Mouse (Mus musculus): ENCODE measurements at regions not wholly inside any gene's neighbourhood (a gene's known extent, or its start where the extent isn't known, plus 50 kb on each side); places are given as distances from the start of the nearest gene placed in this dataset.

DNA sequence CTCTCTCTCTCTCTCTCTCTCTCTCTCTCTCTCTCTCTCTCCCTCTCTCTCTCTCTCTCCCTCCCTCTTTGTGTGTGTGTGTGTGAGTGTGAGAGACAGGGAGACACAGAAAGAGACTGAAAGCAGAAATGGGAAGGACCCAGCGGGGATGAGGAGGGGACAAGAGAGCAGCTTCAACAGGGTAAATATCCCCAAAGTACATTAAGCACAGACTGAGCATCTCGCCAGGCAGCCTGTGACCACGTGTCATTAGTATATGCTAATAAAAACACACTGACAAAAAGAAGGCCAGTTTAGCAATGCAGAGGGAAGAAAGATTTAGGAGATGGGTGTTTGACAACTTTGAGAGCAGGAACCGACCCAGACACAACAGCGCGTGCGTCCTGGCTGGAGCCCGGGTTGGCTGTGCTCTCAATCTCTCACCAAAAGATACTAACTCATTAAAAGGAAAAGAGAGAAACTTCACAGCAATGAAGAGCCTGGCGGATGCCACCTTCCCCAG lies 648.2 kb upstream of the 3110018I06Rik start:
- no peak for DNase-seq (ENCODE audit: extremely low read depth, insufficient read length, low spot score)

DNA sequence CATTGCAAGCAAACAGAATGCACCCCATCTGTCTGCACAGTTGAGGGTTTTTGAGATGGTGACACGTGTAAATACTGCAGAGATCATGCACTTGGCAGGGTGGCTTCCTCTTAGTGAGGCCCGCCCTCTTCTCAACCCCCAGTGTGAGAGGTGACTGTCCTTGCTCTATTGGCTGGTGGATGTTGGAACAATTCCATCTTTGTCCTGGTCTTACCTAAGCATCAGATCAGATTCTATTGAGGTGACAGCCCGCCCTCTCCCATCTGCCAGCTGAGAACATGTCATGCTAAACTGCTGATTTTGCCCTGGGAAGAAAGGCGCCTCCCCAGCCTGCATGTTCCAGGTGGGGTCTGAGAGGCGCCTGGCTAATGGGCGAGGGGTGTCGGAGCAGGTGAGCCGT lies 646.4 kb upstream of the 3110018I06Rik start:
- DNase-seq (ENCODE audit: extremely low read depth, insufficient read length, low spot score), result no peak

- DNase-seq (ENCODE audit: extremely low read depth, insufficient read length, low spot score), result no peak
These were observed 646.0 kb upstream of the 3110018I06Rik start for GRCm38 (mm10) chr12:106842396-106842795.

DNA sequence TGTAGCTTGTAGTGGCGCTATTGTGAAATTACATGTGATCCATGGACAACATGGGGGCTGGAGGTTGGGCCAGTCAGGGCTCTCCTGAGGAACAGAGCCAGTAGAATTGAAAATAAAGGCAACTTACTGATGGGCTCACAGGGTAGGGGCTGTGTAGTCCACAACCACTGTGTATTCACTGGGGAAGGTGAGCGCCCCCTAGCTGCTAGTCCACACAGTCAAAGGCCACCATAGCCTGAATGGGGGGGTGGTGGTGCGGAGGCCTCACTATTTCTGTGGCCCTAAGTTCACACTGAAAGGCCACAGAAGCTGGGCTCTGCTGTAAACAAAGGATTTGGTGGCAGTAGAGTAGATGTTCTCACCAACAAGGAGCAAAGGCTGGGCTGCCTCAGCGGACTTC lies 636.8 kb upstream of the 3110018I06Rik start:
- no peak for DNase-seq (ENCODE audit: extremely low read depth, insufficient read length, low spot score)

GRCm38 (mm10) chr12:106852736-106853135 lies 635.7 kb upstream of the 3110018I06Rik start:
- no peak for DNase-seq (ENCODE audit: extremely low read depth, insufficient read length, low spot score)

- DNase-seq (ENCODE audit: extremely low read depth, insufficient read length, low spot score), result no peak
These were observed 634.7 kb upstream of the 3110018I06Rik start for GRCm38 (mm10) chr12:106853711-106854240.

DNA sequence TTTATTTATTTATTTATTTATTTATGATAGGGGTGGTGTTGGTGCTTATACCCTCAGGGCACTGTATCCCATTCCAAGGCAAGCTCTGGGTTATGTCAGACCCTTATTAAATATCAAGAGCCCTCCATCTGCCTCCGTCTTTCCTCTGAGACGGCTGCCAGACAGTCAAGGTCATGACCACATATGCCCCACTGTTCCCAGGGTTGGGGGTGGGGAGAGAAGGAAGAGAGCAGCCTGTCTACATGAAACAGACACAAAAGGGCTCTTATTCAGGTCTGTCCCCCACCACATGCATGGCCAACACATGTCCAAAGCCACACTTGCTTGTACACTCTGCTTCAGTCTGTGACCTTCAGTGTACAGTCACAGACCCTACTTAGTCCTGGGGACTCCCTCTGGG lies 632.9 kb upstream of the 3110018I06Rik start:
- no peak for DNase-seq (ENCODE audit: extremely low read depth, insufficient read length, low spot score)

GRCm38 (mm10) chr12:106861638-106862037 lies 626.8 kb upstream of the 3110018I06Rik start:
- DNase-seq (ENCODE audit: extremely low read depth, insufficient read length, low spot score), result no peak

DNA sequence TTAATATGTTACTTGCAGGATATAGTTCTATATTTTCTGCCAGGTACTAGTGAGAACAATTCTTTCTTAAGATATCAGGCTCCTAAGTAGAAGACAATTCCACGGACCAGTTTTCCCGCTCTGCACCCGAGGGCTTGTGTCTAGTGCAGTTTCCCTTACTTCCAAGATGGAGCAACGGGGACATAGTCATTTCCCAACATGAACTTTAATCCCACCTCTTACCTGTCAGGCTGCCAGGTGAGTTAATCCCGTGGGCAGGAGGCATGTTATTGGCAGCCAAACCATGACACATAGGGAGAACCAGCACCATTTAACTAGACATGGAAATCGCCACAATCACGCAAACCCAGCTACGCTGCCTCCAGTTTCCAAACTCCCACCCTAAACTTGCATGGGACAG lies 624.4 kb upstream of the 3110018I06Rik start:
- DNase-seq (ENCODE audit: extremely low read depth, insufficient read length, low spot score), result no peak

GRCm38 (mm10) chr12:106868036-106868435 lies 620.4 kb upstream of the 3110018I06Rik start:
- no peak for DNase-seq (ENCODE audit: extremely low read depth, insufficient read length, low spot score)

GRCm38 (mm10) chr12:106871481-106871880 lies 617.0 kb upstream of the 3110018I06Rik start:
- no peak for DNase-seq (ENCODE audit: extremely low read depth, insufficient read length, low spot score)

DNA sequence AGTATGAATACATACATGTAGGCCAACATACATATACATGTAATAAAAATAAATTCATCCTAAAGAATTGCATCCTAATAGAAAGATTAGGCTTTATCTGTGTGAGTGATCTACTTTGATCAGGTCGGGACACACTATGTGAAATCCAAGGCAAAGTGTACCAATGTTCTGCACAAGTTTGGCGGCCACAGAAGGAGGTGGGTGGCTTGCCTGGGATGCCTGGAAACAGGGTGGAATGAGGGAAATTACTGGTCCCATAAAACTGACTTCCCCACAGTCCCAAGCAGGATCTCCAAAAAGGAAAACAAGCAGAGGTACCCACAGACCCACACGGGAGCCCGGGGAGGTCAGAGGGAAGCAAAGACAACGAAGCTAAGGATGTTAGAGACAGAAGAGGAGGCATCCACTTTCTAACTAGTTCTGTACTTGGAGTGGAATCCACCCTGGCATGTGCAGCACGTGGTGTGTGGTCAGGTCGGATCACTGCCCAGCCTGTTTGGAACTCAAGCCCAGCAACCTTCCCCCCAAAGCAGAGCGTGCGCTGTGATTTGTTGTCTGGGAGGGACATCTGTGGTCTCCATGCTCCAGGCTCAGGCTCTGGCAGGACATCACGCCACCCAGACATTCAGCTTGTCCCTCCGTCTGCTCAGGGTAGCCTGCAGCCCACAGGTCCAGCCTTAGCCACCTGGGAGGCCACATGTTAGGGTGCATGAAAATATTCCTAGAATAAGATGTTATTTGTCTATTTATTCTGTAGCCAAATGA lies 615.3 kb upstream of the 3110018I06Rik start:
- DNase-seq (ENCODE audit: extremely low read depth, insufficient read length, low spot score), result no peak

DNA sequence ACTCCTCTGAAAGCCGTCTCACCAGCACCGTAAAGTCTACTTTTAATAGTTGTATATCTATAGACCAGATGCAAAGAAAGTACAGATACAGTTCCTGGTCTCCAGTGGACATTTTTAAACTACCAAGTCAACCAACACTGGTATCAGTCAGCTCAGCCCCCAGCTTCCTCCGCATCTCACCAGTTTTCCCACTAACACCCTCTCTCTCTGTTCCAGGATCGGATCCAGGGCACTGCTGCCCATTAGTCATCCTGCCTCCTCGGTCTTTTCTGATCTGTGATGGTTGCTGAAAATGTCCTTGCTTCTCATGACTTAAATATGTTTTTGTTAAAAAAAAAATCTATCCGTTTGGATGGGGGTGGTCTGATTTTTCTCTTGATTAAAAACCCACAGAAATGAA lies 598.1 kb upstream of the 3110018I06Rik start:
- no peak for DNase-seq (ENCODE audit: extremely low read depth, insufficient read length, low spot score)

GRCm38 (mm10) chr12:106894061-106894460 lies 594.4 kb upstream of the 3110018I06Rik start:
- no peak for DNase-seq (ENCODE audit: extremely low read depth, insufficient read length, low spot score)

DNA sequence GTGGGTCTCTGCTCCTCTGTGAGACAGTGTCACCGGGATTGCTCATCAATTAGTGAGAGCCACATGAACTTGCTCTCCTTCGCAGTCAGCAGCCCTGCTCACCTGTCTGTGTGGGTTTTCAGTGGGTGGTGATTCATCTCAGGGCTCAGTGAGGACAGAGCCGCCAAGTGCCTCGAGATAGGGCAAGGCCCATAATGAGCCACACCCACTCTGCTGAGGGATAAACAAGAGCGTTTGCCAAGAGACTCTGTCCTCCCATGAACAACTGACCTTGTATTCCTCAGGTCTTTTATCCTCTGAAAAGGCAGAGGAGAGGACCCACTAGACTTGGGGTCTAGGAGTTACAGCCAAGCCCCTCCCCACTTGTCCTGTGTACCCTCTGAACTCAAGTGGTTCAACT lies 584.2 kb upstream of the 3110018I06Rik start:
- DNase-seq (ENCODE audit: extremely low read depth, insufficient read length, low spot score), result no peak

GRCm38 (mm10) chr12:106912782-106913181 lies 575.6 kb upstream of the 3110018I06Rik start:
- DNase-seq (ENCODE audit: extremely low read depth, insufficient read length, low spot score), result no peak

DNA sequence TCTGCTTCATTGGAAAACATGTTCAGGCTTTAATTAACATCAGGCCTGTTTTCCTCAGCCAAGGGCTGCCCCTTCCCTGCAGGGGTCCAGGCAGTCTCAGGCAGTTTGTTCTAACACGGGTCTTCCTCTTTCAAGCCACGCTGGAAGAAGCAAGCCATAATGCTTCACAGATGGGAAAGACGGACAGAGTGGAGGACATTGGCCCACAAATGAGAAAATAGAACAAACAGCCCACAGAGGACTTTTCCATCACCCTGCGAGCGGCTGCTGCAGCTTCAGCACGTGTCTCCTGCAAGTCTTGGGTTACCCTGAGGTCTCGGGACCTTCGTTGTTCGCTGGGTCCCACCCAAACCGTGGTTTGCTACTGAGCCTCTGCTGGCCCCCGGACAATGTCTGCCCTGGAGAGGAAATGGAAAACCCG lies 565.9 kb upstream of the 3110018I06Rik start:
- no peak for DNase-seq (ENCODE audit: extremely low read depth, insufficient read length, low spot score)

GRCm38 (mm10) chr12:106928389-106928788 lies 560.0 kb upstream of the 3110018I06Rik start:
- no peak for DNase-seq (ENCODE audit: extremely low read depth, insufficient read length, low spot score)

- no peak for DNase-seq (ENCODE audit: extremely low read depth, insufficient read length, low spot score)
These were observed 559.3 kb upstream of the 3110018I06Rik start for GRCm38 (mm10) chr12:106929161-106929560.

GRCm38 (mm10) chr12:106931591-106931990 lies 556.8 kb upstream of the 3110018I06Rik start:
- no peak for DNase-seq (ENCODE audit: extremely low read depth, insufficient read length, low spot score)

DNA sequence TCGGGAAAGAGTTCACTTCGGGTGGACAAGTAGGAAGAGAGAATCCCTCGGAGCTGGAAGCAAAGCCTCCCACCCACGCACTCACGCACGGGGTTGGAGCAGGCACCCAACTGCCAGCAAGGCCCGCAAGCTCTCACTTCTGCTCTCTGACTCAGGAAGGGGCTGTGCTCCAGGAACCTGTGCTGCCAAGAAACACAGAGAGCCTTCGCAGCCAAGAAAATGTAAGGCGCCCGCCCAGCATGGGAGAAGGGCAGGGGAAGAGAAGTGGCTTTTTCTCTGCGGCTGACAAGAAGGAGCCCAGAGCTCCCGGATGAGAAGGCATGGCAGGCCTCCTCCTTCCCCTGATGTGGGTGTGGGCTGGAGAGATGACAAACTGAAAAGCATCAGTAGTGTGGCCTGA lies 549.1 kb upstream of the 3110018I06Rik start:
- DNase-seq (ENCODE audit: extremely low read depth, insufficient read length, low spot score), result no peak

GRCm38 (mm10) chr12:106943874-106944273 lies 544.6 kb upstream of the 3110018I06Rik start:
- DNase-seq (ENCODE audit: extremely low read depth, insufficient read length, low spot score), result no peak

Data from 3134 (cell line).